In genomic region chr4:150126373-150126772, GRCm38 (mm10) we compare ENCODE assay signal across 37 mouse cellular contexts. TPM values are rescaled to one million over a fixed set of nuclear protein-coding genes. Genes with fewer than 3 reads are reported as not detected.
"Had no signal": no experiment of that assay in that cellular context is flagged by ENCODE, and none has a peak within 500 bp of the region (broad histone marks: within the 10 kb centered on the region; RNA-seq: fewer than 3 reads in every experiment).

No protein-coding gene starts in this region.

- H3K9me3 ChIP-seq: heart, embryonic 12.5 days; hindbrain, embryonic 10.5 days; hindbrain, embryonic 12.5 days; intestine, embryonic 15.5 days; limb, embryonic 10.5 days; limb, embryonic 12.5 days; liver, embryonic 13.5 days had no signal

- H3K4me2 ChIP-seq: heart, embryonic 12.5 days; hindbrain, embryonic 12.5 days; hindbrain, embryonic 14.5 days; intestine, embryonic 15.5 days; limb, embryonic 12.5 days; liver, embryonic 11.5 days; liver, embryonic 13.5 days had no signal

- H3K27me3 ChIP-seq: heart, embryonic 12.5 days; hindbrain, embryonic 12.5 days; intestine, embryonic 15.5 days; limb, embryonic 12.5 days; liver, embryonic 13.5 days had no signal

- DNase-seq: gastrocnemius, adult 2 months; gastrocnemius, postnatal 10 days; gastrocnemius, postnatal 25 days; heart, adult 2 months; heart, postnatal 10 days; heart, postnatal 4 days; kidney, adult 18-20 months; kidney, adult 8-10 months; kidney, postnatal 10 days; kidney, postnatal 25 days; kidney, postnatal 4 days; liver; liver, embryonic 13.5 days had no signal

- H3K36me3 ChIP-seq: heart, embryonic 12.5 days; hindbrain, embryonic 10.5 days; hindbrain, embryonic 12.5 days; intestine, embryonic 15.5 days; limb, embryonic 10.5 days; limb, embryonic 12.5 days; liver, embryonic 13.5 days had no signal

- ATAC-seq: hindbrain, embryonic 16.5 days; inflammation-experienced regulatory T-cells, adult 6 months; intestine, embryonic 15.5 days; intestine, postnatal 0 days had no signal

- H3K27ac ChIP-seq: gastrocnemius, adult 2 months; heart, adult 2 months; hindbrain, embryonic 10.5 days; hindbrain, embryonic 12.5 days; hindbrain, embryonic 14.5 days; intestine, embryonic 15.5 days; layer of hippocampus, adult 2 months; left cerebral cortex, adult 2 months; limb, embryonic 10.5 days; limb, embryonic 12.5 days; liver, embryonic 13.5 days had no signal

- H3K4me3 ChIP-seq: gastrocnemius, adult 2 months; heart, adult 2 months; heart, embryonic 12.5 days; hindbrain, embryonic 10.5 days; hindbrain, embryonic 12.5 days; intestine, embryonic 15.5 days; layer of hippocampus, adult 2 months; left cerebral cortex, adult 2 months; limb, embryonic 10.5 days; limb, embryonic 12.5 days; liver, embryonic 13.5 days had no signal

- H3K9ac ChIP-seq: heart, embryonic 12.5 days; hindbrain, embryonic 12.5 days; hindbrain, embryonic 14.5 days; intestine, embryonic 15.5 days; limb, embryonic 12.5 days; liver, embryonic 13.5 days had no signal

RNA-seq across cellular contexts. Expression of gene Slc2a5, which starts 7.3 kb away (rescaled TPM):
- total RNA-seq: gastrocnemius, adult 2 months; granulocyte monocyte progenitor cell, adult 5-6 weeks had no signal
- polyA plus RNA-seq: inflammation-experienced regulatory T-cells, adult 6 months had no signal

RNA-seq across cellular contexts. Expression of gene Slc2a7, which starts 22.4 kb away (rescaled TPM):
- total RNA-seq: gastrocnemius, adult 2 months; gastrocnemius, postnatal 10 days; gastrocnemius, postnatal 25 days; gastrocnemius, postnatal 4 days; granulocyte monocyte progenitor cell, adult 5-6 weeks; heart, adult 2 months; heart, postnatal 10 days; heart, postnatal 25 days; heart, postnatal 4 days; layer of hippocampus, adult 2 months; layer of hippocampus, postnatal 10 days; layer of hippocampus, postnatal 25 days; left cerebral cortex, adult 2 months; left cerebral cortex, postnatal 36 days had no signal
- polyA plus RNA-seq: heart, adult 2 months; heart, embryonic 12.5 days; heart, embryonic 14.5 days; heart, embryonic 16.5 days; hindbrain, embryonic 10.5 days; hindbrain, embryonic 12.5 days; hindbrain, embryonic 14.5 days; hindbrain, embryonic 16.5 days; inflammation-experienced regulatory T-cells, adult 6 months; kidney, embryonic 14.5 days; kidney, embryonic 16.5 days; limb, embryonic 10.5 days; limb, embryonic 12.5 days; limb, embryonic 14.5 days; liver, embryonic 11.5 days; liver, embryonic 13.5 days had no signal
